Mouse (Mus musculus) cerebral cortex, adult 2 months (tissue): ENCODE data around the gene Lmna.

Experiments used
- WGBS: fragments of 180-500 bp; shearing (Covaris S2); methylation state at CpG from one replicate; pipeline ENCODE4 v1.1.7; 2018; 5-methylcytosine and 5-hydroxymethylcytosine counted together

The Lmna gene

GRCm38 (mm10) chr3:88539397-88539796 is 29.6 kb upstream of the Lmna start:
- WGBS = 49% methylated on average over 3 of the region's 3 CpGs

- 67% methylated on average over 9 of the region's 9 CpGs for WGBS
Observed at GRCm38 (mm10) chr3:88538271-88539145, 28.8 kb upstream of the Lmna start.

GRCm38 (mm10) chr3:88537146-88537545 is 27.4 kb upstream of the Lmna start:
- WGBS = 63% methylated on average over 6 of the region's 6 CpGs

- 10% methylated on average over 64 of the region's 64 CpGs for WGBS
Observed at GRCm38 (mm10) chr3:88536103-88536930, 26.6 kb upstream of the Lmna start.

- WGBS = 95% methylated on average over 4 of the region's 4 CpGs
Observed at GRCm38 (mm10) chr3:88535527-88535926, 25.8 kb upstream of the Lmna start.

GRCm38 (mm10) chr3:88535005-88535404 is 25.2 kb upstream of the Lmna start:
- WGBS = 75% methylated on average over 3 of the region's 3 CpGs

- WGBS = 19% methylated on average over 5 of the region's 5 CpGs
Observed at GRCm38 (mm10) chr3:88533706-88534105, 23.9 kb upstream of the Lmna start.

- WGBS = 3% methylated on average over 40 of the region's 40 CpGs
Observed at GRCm38 (mm10) chr3:88532689-88533511, 23.1 kb upstream of the Lmna start.

GRCm38 (mm10) chr3:88532299-88532674 is 22.5 kb upstream of the Lmna start, which contains the start of gene Mex3a:
Mex3a (plus strand) TSS chr3:88532395.
- WGBS = under 1% methylated on average over 27 of the region's 31 CpGs

GRCm38 (mm10) chr3:88531348-88532298 is 21.9 kb upstream of the Lmna start:
- under 1% methylated on average over 63 of the region's 63 CpGs for WGBS

- WGBS = 58% methylated on average over 11 of the region's 11 CpGs
Observed at GRCm38 (mm10) chr3:88530082-88530864, 20.5 kb upstream of the Lmna start.

- 73% methylated on average over 7 of the region's 7 CpGs for WGBS
Observed at GRCm38 (mm10) chr3:88529204-88530000, 19.6 kb upstream of the Lmna start.

GRCm38 (mm10) chr3:88528646-88529045 is 18.9 kb upstream of the Lmna start:
- 89% methylated on average over 11 of the region's 11 CpGs for WGBS

GRCm38 (mm10) chr3:88527565-88527964 is 17.8 kb upstream of the Lmna start:
- 60% methylated on average over 8 of the region's 8 CpGs for WGBS

GRCm38 (mm10) chr3:88526157-88527131 is 16.7 kb upstream of the Lmna start:
- 30% methylated on average over 17 of the region's 17 CpGs for WGBS

- WGBS = 95% methylated on average over 5 of the region's 5 CpGs
Observed at GRCm38 (mm10) chr3:88525021-88525420, 15.3 kb upstream of the Lmna start.

GRCm38 (mm10) chr3:88523027-88523426 is 13.3 kb upstream of the Lmna start:
- 84% methylated on average over 8 of the region's 8 CpGs for WGBS
